Mouse (Mus musculus) cerebellum, adult 11-12 months (tissue): ENCODE data around the gene Dnm1.

Experiments used
- DNase-seq: peaks from one replicate; pipeline ENCODE4 v3.0.0; 2022

Gene Dnm1

GRCm38 (mm10) chr2:32259657-32260417 is 93.3 kb downstream of the Dnm1 start, which contains the start of gene Uck1:
TSS of gene Uck1 (minus strand) at chr2:32260159.
- peak; percentile 93 for DNase-seq

- no peak for DNase-seq
These were observed 94.1 kb downstream of the Dnm1 start for GRCm38 (mm10) chr2:32258887-32259533.
